Mouse (Mus musculus) lung, embryonic 14.5 days (tissue): Measurements from ENCODE around the gene Dnm3. TPM values are rescaled to one million over a fixed set of nuclear protein-coding genes. Genes with fewer than 3 reads are reported as not detected.

Source experiments
- ATAC-seq: fragments of 200-750 bp; cut with Nextera tagmentation; 2 replicates; pipeline ENCODE4 v1.8.0; 2017; ENCODE audit warnings: mild to moderate bottlenecking, moderate TSS enrichment, moderate library complexity; ENCODE audit not compliant: insufficient read depth
- DNase-seq: peaks from one replicate; pipeline ENCODE4 v3.0.0-alpha.2; 2015
- H3K27ac ChIP-seq: fragments of 300-500 bp; sonication (generic); 2 replicates; pipeline ENCODE4 v1.5.1; 2014; ENCODE audit warnings: low read depth, mild to moderate bottlenecking, moderate library complexity
- H3K27me3 ChIP-seq: fragments of 300-500 bp; sonication (generic); 2 replicates; pipeline ENCODE4 v1.6.1; 2014; ENCODE audit warnings: low read length, control low read depth; ENCODE audit not compliant: insufficient read depth
- H3K36me3 ChIP-seq: fragments of 300-500 bp; sonication (generic); 2 replicates; pipeline ENCODE4 v1.6.1; 2014; ENCODE audit warnings: control low read depth; ENCODE audit not compliant: insufficient read depth
- H3K4me1 ChIP-seq: fragments of 300-500 bp; sonication (generic); 2 replicates; pipeline ENCODE4 v1.6.1; 2014; ENCODE audit warnings: antibody characterized with exemption, control low read depth; ENCODE audit not compliant: insufficient read depth
- H3K4me2 ChIP-seq: fragments of 300-500 bp; sonication (generic); 2 replicates; pipeline ENCODE4 v1.6.1; 2014; ENCODE audit warnings: mild to moderate bottlenecking
- H3K4me3 ChIP-seq: fragments of 300-500 bp; sonication (generic); 2 replicates; pipeline ENCODE4 v1.5.1; 2014; ENCODE audit warnings: low read depth, low read length
- H3K9ac ChIP-seq: fragments of 300-500 bp; sonication (generic); 2 replicates; pipeline ENCODE4 v1.6.1; 2014
- H3K9me3 ChIP-seq: fragments of 300-500 bp; sonication (generic); 2 replicates; pipeline ENCODE4 v1.6.1; 2016; ENCODE audit warnings: low read depth, low read length, control low read depth
- CTCF ChIP-seq: IDR thresholded peaks from 2 replicates; pipeline ENCODE4 v1.5.1; 2016; ENCODE audit warnings: antibody characterized with exemption, low read depth
- WGBS: fragments of 180-500 bp; shearing (Covaris S2); extraction: QIAGEN DNeasy Blood & Tissue Kit; methylation state at CpG from one replicate; pipeline ENCODE4 v1.1.7; 2014; 5-methylcytosine and 5-hydroxymethylcytosine counted together
- polyA plus RNA-seq: library from polyadenylated mRNA; unstranded; fragments of >200 nt; fragmentation: Nextera tagmentation; extraction: Ambion mirVana; gene quantifications from 2 replicates; pipeline ENCODE4 v1.2.1, GENCODE M21; 2014

The Dnm3 gene
- polyA plus RNA-seq, 1 experiment from 2014 or later, result 2.8 TPM

DNA sequence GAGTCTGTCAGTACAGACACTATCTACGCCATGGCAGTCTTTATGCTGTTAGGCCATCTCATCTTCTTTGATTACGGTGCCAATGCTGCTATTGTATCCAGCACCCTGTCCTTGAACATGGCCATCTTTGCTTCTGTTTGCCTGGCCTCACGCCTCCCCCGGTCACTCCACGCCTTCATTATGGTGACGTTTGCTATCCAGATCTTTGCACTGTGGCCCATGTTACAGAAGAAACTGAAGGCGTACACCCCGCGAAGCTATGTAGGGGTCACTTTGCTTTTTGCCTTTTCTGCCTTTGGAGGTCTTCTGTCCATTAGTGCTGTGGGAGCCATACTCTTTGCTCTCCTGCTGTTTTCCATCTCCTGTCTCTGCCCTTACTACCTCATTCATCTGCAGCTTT lies 507.0 kb downstream of the Dnm3 start:
- no peaks in the 10 kb centered on the region for H3K27me3 ChIP-seq
- WGBS, result 93% methylated on average over 9 of the region's 9 CpGs
- no peaks in the 10 kb centered on the region for H3K4me1 ChIP-seq
- no peak overlapping the region for H3K27ac ChIP-seq
- no peak overlapping the region for H3K9ac ChIP-seq
- no peak overlapping the region for H3K4me2 ChIP-seq
- TF ChIP-seq CTCF, result no peak
- no peaks in the 10 kb centered on the region for H3K9me3 ChIP-seq
- H3K36me3 ChIP-seq, result peaks cover 6% of the 10 kb centered on the region
- ATAC-seq (no peak), DNase-seq (no peak)
- H3K4me3 ChIP-seq, result no peak overlapping the region

- peak; percentile 90 for TF ChIP-seq CTCF
- peak within 1 kb of the TSS; percentile 71 for H3K4me3 ChIP-seq
- H3K27me3 ChIP-seq, result no peaks in the 10 kb centered on the region
- no peaks in the 10 kb centered on the region for H3K4me1 ChIP-seq
- ATAC-seq (peak; percentile 99), DNase-seq (peak; percentile 98)
- peak within 1 kb of the TSS; percentile 72 for H3K9ac ChIP-seq
- 2% methylated on average over 38 of the region's 38 CpGs for WGBS
- peak within 1 kb of the TSS; percentile 77; the same call in 1 of the 2 replicates for H3K27ac ChIP-seq
- H3K4me2 ChIP-seq, result peak within 1 kb of the TSS; percentile 64
- no peaks in the 10 kb centered on the region for H3K9me3 ChIP-seq
- H3K36me3 ChIP-seq, result peaks cover 6% of the 10 kb centered on the region
These were observed 509.0 kb downstream of the Dnm3 start, which contains the start of gene Pigc for GRCm38 (mm10) chr1:161968589-161969407. Gene Pigc, plus strand, starts transcription at chr1:161969186.

DNA sequence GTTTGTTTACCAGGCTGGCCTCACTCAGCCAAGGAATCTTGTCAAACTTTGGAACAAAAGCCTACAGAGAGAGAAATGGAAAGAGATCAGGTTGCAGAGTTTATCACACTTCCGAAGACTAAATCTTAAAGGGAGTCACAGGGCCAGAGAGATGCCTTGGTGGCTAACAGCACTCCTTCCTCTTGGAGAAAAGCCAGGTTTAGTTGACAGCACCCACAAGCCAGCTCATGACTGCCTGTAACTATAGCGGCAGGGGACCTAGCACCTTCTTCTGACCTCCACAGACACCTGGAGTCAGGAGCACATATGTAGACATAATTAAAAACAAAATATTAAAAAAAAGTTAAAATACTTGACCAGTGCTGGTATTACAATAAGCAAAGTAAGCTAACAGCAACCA lies 509.9 kb downstream of the Dnm3 start:
- no peak for DNase-seq
- no peak overlapping the region for H3K9ac ChIP-seq
- WGBS, result 58% methylated on average over 2 of the region's 2 CpGs

GRCm38 (mm10) chr1:161962465-161963377 lies 515.1 kb downstream of the Dnm3 start:
- 43% methylated on average over 3 of the region's 3 CpGs for WGBS
- peak; percentile 70 for DNase-seq
- peak; percentile 76 for TF ChIP-seq CTCF
- Histone ChIP-seq H3K4me2 (no peak overlapping the region), H3K9me3 (no peaks in the 10 kb centered on the region), H3K9ac (no peak overlapping the region), H3K27me3 (no peaks in the 10 kb centered on the region), H3K36me3 (no peaks in the 10 kb centered on the region), H3K4me3 (no peak overlapping the region), H3K4me1 (no peaks in the 10 kb centered on the region), H3K27ac (peak overlapping the region; percentile 38; the same call in 1 of the 2 replicates)
- ATAC-seq, result peak; percentile 79

More for the DNA sequence above, 509.9 kb downstream of the Dnm3 start:
- Histone ChIP-seq H3K9me3 (no peaks in the 10 kb centered on the region), H3K4me2 (no peak overlapping the region), H3K27ac (no peak overlapping the region), H3K36me3 (peaks cover 6% of the 10 kb centered on the region), H3K4me1 (no peaks in the 10 kb centered on the region), H3K27me3 (no peaks in the 10 kb centered on the region), H3K4me3 (no peak overlapping the region)
- TF ChIP-seq CTCF, result no peak
- ATAC-seq, result no peak

- Histone ChIP-seq H3K27ac (no peak overlapping the region), H3K9ac (no peak overlapping the region), H3K9me3 (no peaks in the 10 kb centered on the region), H3K4me1 (no peaks in the 10 kb centered on the region), H3K4me3 (no peak overlapping the region), H3K4me2 (no peak overlapping the region), H3K27me3 (no peaks in the 10 kb centered on the region), H3K36me3 (no peaks in the 10 kb centered on the region)
- ATAC-seq, result no peak
- DNase-seq, result no peak
- WGBS, result 67% methylated on average over 19 of the region's 19 CpGs
- no peak for TF ChIP-seq CTCF
These were observed 519.6 kb downstream of the Dnm3 start for GRCm38 (mm10) chr1:161957964-161958950.

GRCm38 (mm10) chr1:161955846-161956245 lies 522.0 kb downstream of the Dnm3 start:
- Histone ChIP-seq H3K4me2 (no peak overlapping the region), H3K4me1 (no peaks in the 10 kb centered on the region), H3K4me3 (no peak overlapping the region), H3K9ac (no peak overlapping the region), H3K9me3 (no peaks in the 10 kb centered on the region), H3K27me3 (no peaks in the 10 kb centered on the region), H3K36me3 (no peaks in the 10 kb centered on the region), H3K27ac (no peak overlapping the region)
- DNase-seq, result no peak
- TF ChIP-seq CTCF, result no peak
- WGBS, result 61% methylated on average over 5 of the region's 5 CpGs
- ATAC-seq, result no peak
